ENCODE assay signal across 17 mouse cellular contexts in the genomic region with DNA sequence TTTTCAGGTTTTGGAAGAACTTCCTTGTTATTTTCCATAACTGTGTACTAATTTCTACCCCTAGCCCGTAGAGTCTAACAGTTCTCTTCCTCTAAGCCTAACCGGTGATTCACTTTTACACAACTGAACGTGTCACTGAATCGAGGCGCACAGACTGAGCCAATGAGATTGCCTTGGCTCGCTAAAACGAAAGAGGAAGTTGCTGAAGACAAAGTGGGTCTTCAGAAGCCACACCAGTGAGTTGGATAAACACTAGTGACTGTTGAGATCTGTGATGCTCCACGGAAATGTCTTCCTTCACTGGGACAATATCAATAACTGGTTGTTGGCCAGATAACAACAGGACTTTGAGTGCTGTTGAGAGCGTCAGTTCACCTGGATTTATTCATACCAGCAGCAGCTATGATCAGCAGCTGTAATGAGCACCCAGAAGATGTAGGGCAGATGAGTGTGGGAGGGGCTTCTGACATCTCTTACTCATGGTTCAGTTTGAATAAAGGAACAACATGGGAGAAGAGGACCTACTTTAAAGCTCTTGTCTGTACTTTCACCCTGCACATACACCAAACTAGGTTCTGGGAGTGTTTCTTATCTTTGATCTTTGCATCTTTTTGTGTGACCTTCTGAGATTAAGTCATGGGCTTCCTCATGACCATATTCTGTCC.
DNase-seq lines count a peak whose midpoint lies in the region; ATAC-seq lines count a peak whose summit lies in the region.
"Had no signal": no experiment of that assay in that cellular context is flagged by ENCODE, and none has a peak within 500 bp of the region (broad histone marks: within the 10 kb centered on the region; RNA-seq: fewer than 3 reads in every experiment).

No protein-coding gene starts in this region.

- peak; percentile 89 for ATAC-seq in inflammation-experienced regulatory T-cells, adult 6 months
- ATAC-seq in midbrain, embryonic 14.5 days (ENCODE audit: low FRiP score, low TSS enrichment) = no peak

- H3K4me2 ChIP-seq in midbrain, embryonic 14.5 days (ENCODE audit: low read length) = no peak overlapping the region
- H3K4me2 ChIP-seq: forebrain, embryonic 12.5 days; heart, embryonic 11.5 days; hindbrain, embryonic 15.5 days; limb, embryonic 13.5 days had no signal

- WGBS in midbrain, embryonic 14.5 days = 95% methylated on average over 9 of the region's 9 CpGs

- DNase-seq in B cell, adult 2 months = peak; percentile 26 to 30
- DNase-seq in MEL-GATA-1-ER (ENCODE audit: extremely low read depth, low read depth) = peak; percentile 89
- DNase-seq in thymus, postnatal 14 days = peak; percentile 47
- DNase-seq in midbrain, embryonic 14.5 days = no peak
- DNase-seq in right cerebral cortex, postnatal 14 days = no peak
- DNase-seq in cerebellum, adult 9-10 months = no peak
- DNase-seq: cerebellum, postnatal 14 days; kidney, adult 18-20 months; kidney, postnatal 25 days; lung, postnatal 10 days; right cerebral cortex, postnatal 4 days had no signal

- H3K4me3 ChIP-seq in midbrain, embryonic 14.5 days (replicated peaks; ENCODE audit: low read depth, low read length) = no peak overlapping the region
- H3K4me3 ChIP-seq: forebrain, embryonic 12.5 days; hindbrain, embryonic 15.5 days; limb, embryonic 13.5 days had no signal

- no peak overlapping the region for H3K27ac ChIP-seq in midbrain, embryonic 14.5 days (replicated peaks; ENCODE audit: low read depth, low read length)
- H3K27ac ChIP-seq: forebrain, embryonic 12.5 days; hindbrain, embryonic 15.5 days; limb, embryonic 13.5 days; liver, embryonic 14.5 days had no signal

- no peaks in the 10 kb centered on the region for H3K27me3 ChIP-seq in midbrain, embryonic 14.5 days (ENCODE audit: control insufficient read depth, insufficient read depth, low read length)
- H3K27me3 ChIP-seq: hindbrain, embryonic 15.5 days; limb, embryonic 13.5 days had no signal

- no peaks in the 10 kb centered on the region for H3K36me3 ChIP-seq in midbrain, embryonic 14.5 days (ENCODE audit: control insufficient read depth, insufficient read depth, low read length)
- H3K36me3 ChIP-seq: forebrain, embryonic 12.5 days; hindbrain, embryonic 15.5 days; limb, embryonic 13.5 days had no signal

- no peak overlapping the region for H3K9ac ChIP-seq in midbrain, embryonic 14.5 days (replicated peaks; ENCODE audit: low read length)
- H3K9ac ChIP-seq: forebrain, embryonic 12.5 days; hindbrain, embryonic 15.5 days; limb, embryonic 13.5 days; liver, embryonic 14.5 days had no signal

- peaks cover 7% of the 10 kb centered on the region; the same call in 1 of the 2 replicates for H3K4me1 ChIP-seq in midbrain, embryonic 14.5 days (ENCODE audit: control insufficient read depth, insufficient read depth, low read length)

- H3K9me3 ChIP-seq in midbrain, embryonic 14.5 days (ENCODE audit: control insufficient read depth, low read length) = no peaks in the 10 kb centered on the region
- H3K9me3 ChIP-seq: forebrain, embryonic 12.5 days; hindbrain, embryonic 15.5 days; limb, embryonic 13.5 days had no signal

Comparison
In these comparisons a context has a peak if more than half of its experiments do, and no peak if none do; other contexts are left out.
1. DNase-seq: peak in B cell, adult 2 months (2 of 2), MEL-GATA-1-ER (single experiment) and thymus, postnatal 14 days (single experiment); none in midbrain, embryonic 14.5 days (single experiment), right cerebral cortex, postnatal 14 days (single experiment) and cerebellum, adult 9-10 months (single experiment).